Mouse (Mus musculus): ENCODE measurements around the gene Ecm1. TPM values are rescaled to one million over a fixed set of nuclear protein-coding genes. Genes with fewer than 3 reads are reported as not detected.

Ecm1 gene
- polyA plus RNA-seq (2014; fragmentation: Nextera tagmentation; extraction: Ambion mirVana): 85.0 and 86.7 TPM in 2 replicates

DNA sequence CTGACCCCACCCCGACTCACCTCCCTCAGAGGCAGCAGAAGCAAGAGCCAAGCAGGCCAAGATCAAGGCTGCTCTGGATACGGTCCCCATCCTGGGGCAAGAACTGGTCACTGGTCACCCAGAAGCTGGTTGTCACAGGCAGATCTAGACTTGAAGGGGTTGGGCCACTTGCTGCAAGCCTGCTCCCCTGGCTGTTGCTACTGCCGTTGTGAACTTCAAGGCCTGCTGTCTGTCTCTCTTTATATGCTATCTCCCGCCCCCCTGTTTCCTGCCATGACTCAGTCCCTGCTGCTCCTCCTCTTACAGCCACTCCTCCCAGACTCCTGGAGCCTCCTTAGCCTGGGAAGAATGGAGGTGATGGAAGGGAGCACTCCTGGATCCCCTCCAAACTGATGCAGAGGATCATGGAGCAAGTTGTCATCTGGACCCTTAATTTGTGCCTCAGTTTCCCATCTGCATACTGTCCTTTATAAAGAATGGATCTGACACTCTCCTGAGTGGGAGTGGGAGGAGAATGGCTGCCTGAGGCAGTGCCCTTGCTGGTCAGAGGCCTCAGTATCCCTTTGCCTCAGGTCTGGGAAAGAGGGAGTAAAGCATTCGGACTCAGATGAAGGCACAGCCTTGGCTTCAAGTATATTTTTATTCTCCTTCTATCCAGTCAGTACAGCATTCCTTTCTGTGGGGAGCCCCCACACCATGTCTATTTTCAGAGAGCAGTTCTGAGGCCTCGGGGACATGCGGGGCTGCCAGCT lies at the start of gene Ecm1:
TSS of gene Ecm1 (minus strand) at position 217 of the 752 bp plus-strand sequence.
- Histone ChIP-seq H3K9ac (ENCODE audit: low read depth, low read length) (peak within 1 kb of the TSS; percentile 54), H3K27ac (ENCODE audit: low read depth, low read length) (peak within 1 kb of the TSS; percentile 70), H3K36me3 (ENCODE audit: control insufficient read depth, insufficient read depth, low read length) (peaks cover 16% of the 10 kb centered on the region), H3K27me3 (ENCODE audit: control insufficient read depth, insufficient read depth, low read length) (no peaks in the 10 kb centered on the region), H3K4me1 (ENCODE audit: control insufficient read depth, insufficient read depth, low read length) (peaks cover 48% of the 10 kb centered on the region), H3K4me3 (ENCODE audit: low read depth, low read length) (peak within 1 kb of the TSS; percentile 25), H3K9me3 (replicated peaks; ENCODE audit: control insufficient read depth, low read length) (no peaks in the 10 kb centered on the region), H3K4me2 (peak within 1 kb of the TSS; percentile 57)
- WGBS (ENCODE audit: insufficient replicate concordance): 43% methylated on average over 7 of the region's 7 CpGs
- peak; percentile 45; the same call in 1 of the 2 replicates for ATAC-seq (replicated peaks; ENCODE audit: insufficient number of reproducible peaks, low FRiP score, low TSS enrichment)

DNA sequence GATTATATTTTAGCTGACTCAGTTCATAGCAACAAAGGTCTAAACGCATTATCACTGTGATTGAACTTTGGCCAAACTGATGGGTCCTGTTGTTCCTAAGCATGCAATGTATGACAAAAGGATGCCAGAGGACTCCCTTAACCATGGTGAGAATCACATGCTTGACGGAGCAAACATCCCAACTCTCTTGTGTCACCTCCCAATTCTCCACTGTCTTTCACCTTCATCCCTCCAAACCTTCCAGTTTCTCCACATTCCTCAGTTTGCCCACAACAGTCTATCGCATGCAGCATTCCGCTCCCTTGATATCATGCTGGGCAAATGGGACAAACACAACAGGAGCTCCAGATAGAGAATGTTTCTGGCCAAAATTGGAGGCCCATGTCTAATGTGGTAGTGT lies 46.1 kb upstream of the Ecm1 start:
- Histone ChIP-seq H3K4me3 (ENCODE audit: low read depth, low read length) (no peak overlapping the region), H3K9ac (ENCODE audit: low read depth, low read length) (no peak overlapping the region), H3K9me3 (replicated peaks; ENCODE audit: control insufficient read depth, low read length) (no peaks in the 10 kb centered on the region), H3K36me3 (ENCODE audit: control insufficient read depth, insufficient read depth, low read length) (peaks cover 28% of the 10 kb centered on the region), H3K4me1 (ENCODE audit: control insufficient read depth, insufficient read depth, low read length) (no peaks in the 10 kb centered on the region), H3K27ac (ENCODE audit: low read depth, low read length) (no peak overlapping the region), H3K27me3 (ENCODE audit: control insufficient read depth, insufficient read depth, low read length) (no peaks in the 10 kb centered on the region), H3K4me2 (no peak overlapping the region)
- 97% methylated on average over 4 of the region's 4 CpGs for WGBS (ENCODE audit: insufficient replicate concordance)
- ATAC-seq (replicated peaks; ENCODE audit: insufficient number of reproducible peaks, low FRiP score, low TSS enrichment): no peak

DNA sequence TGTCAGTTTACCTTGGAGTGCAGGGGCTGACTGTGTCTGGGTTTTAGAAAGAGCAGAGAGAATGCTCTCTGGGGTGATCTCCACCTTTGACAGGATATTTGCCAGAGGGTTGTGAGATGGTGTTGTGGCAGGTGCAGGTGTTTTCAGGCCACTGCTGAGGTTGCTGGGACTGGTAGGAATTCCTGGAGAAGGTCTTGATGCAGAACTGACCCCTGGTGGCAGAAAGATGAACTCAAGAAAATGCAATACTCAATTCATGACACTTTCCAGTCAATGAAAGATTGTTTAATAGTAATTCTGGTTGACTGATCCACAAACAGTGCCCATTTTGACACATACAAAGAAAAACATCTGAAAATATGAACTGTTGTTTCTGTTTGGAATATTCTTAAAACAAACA lies 32.6 kb upstream of the Ecm1 start:
- Histone ChIP-seq H3K4me1 (ENCODE audit: control insufficient read depth, insufficient read depth, low read length) (no peaks in the 10 kb centered on the region), H3K36me3 (ENCODE audit: control insufficient read depth, insufficient read depth, low read length) (peaks cover 31% of the 10 kb centered on the region), H3K9me3 (replicated peaks; ENCODE audit: control insufficient read depth, low read length) (no peaks in the 10 kb centered on the region), H3K27me3 (ENCODE audit: control insufficient read depth, insufficient read depth, low read length) (no peaks in the 10 kb centered on the region), H3K4me3 (ENCODE audit: low read depth, low read length) (no peak overlapping the region), H3K4me2 (no peak overlapping the region), H3K27ac (ENCODE audit: low read depth, low read length) (no peak overlapping the region), H3K9ac (ENCODE audit: low read depth, low read length) (no peak overlapping the region)
- ATAC-seq (replicated peaks; ENCODE audit: insufficient number of reproducible peaks, low FRiP score, low TSS enrichment): no peak

DNA sequence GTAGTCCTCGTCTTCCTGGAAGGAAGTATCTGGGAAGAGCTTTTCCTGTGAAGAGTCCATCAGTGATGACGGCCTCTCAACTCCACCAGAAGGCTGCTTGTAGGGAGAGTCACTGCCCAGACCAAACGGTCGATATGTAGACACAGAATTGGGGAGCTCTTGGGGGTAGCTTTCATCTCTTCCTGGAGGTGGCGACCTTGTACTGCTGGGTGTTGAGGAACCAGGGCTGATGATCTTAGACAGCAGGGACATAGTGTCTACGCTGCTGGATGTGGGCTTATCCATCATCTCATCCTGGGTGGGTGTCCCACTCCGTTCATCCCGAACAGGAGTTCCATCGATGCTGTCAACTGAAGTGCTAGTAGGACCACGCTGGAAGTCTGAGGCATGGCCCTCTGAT lies 26.2 kb upstream of the Ecm1 start:
- no peaks in the 10 kb centered on the region for H3K9me3 ChIP-seq (replicated peaks; ENCODE audit: control insufficient read depth, low read length)
- no peak overlapping the region for H3K9ac ChIP-seq (ENCODE audit: low read depth, low read length)
- 87% methylated on average over 10 of the region's 10 CpGs for WGBS (ENCODE audit: insufficient replicate concordance)
- ATAC-seq (replicated peaks; ENCODE audit: insufficient number of reproducible peaks, low FRiP score, low TSS enrichment): no peak
- no peak overlapping the region for H3K27ac ChIP-seq (ENCODE audit: low read depth, low read length)
- H3K4me2 ChIP-seq: no peak overlapping the region
- H3K4me3 ChIP-seq (ENCODE audit: low read depth, low read length): no peak overlapping the region
- H3K4me1 ChIP-seq (ENCODE audit: control insufficient read depth, insufficient read depth, low read length): peaks cover 4% of the 10 kb centered on the region; the same call in 1 of the 2 replicates
- peaks cover 30% of the 10 kb centered on the region for H3K36me3 ChIP-seq (ENCODE audit: control insufficient read depth, insufficient read depth, low read length)
- H3K27me3 ChIP-seq (ENCODE audit: control insufficient read depth, insufficient read depth, low read length): no peaks in the 10 kb centered on the region

DNA sequence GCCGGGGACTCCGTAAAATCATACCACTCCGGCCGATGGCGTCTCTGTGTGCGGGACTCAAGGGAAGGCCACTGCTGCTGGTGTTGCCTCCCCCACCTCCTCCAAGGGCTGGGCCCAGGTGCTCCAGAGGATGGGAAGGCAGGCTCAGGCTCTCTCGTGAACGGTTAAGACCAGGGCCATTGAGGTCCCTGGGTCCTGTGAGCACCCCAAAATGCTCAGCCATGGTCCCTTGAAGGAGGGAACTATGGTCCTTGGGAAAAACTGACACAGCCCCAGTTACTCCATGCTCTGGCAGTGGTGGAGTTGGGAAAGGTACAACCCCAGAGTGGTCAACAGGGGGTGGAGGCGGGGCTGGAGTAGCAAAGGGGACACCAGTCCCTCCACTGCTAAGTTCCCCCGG lies 24.4 kb upstream of the Ecm1 start:
- Histone ChIP-seq H3K36me3 (ENCODE audit: control insufficient read depth, insufficient read depth, low read length) (peaks cover 23% of the 10 kb centered on the region), H3K27me3 (ENCODE audit: control insufficient read depth, insufficient read depth, low read length) (no peaks in the 10 kb centered on the region)
- 90% methylated on average over 10 of the region's 10 CpGs for WGBS (ENCODE audit: insufficient replicate concordance)

DNA sequence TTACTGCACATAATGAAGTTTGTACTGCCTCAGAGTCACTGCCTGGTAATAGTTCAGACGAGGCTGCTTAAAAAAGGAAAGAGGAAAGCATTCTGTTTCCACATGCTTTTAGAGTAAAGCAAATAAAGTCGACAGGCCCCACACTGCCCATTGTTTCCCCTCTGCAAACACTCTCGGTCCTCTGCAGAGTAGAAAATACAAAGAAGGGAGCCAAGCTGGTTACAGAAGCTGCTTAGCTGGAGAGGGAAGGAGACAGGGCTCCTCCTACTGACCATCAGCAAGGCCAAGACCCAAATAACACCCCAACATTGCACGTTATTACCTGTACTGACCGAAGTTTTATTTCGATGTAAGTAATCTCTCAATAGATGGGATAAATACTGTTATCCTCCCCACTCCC lies 23.6 kb upstream of the Ecm1 start:
- Histone ChIP-seq H3K27me3 (ENCODE audit: control insufficient read depth, insufficient read depth, low read length) (no peaks in the 10 kb centered on the region), H3K9me3 (replicated peaks; ENCODE audit: control insufficient read depth, low read length) (no peaks in the 10 kb centered on the region), H3K9ac (ENCODE audit: low read depth, low read length) (no peak overlapping the region), H3K4me1 (ENCODE audit: control insufficient read depth, insufficient read depth, low read length) (peaks cover 4% of the 10 kb centered on the region; the same call in 1 of the 2 replicates), H3K36me3 (ENCODE audit: control insufficient read depth, insufficient read depth, low read length) (peaks cover 20% of the 10 kb centered on the region), H3K4me2 (no peak overlapping the region), H3K27ac (ENCODE audit: low read depth, low read length) (peak overlapping the region; percentile 47; the same call in 1 of the 2 replicates), H3K4me3 (ENCODE audit: low read depth, low read length) (no peak overlapping the region)
- 63% methylated on average over 6 of the region's 6 CpGs for WGBS (ENCODE audit: insufficient replicate concordance)
- no peak for ATAC-seq (replicated peaks; ENCODE audit: insufficient number of reproducible peaks, low FRiP score, low TSS enrichment)

More for the DNA sequence above, 24.4 kb upstream of the Ecm1 start:
- Histone ChIP-seq H3K9me3 (replicated peaks; ENCODE audit: control insufficient read depth, low read length) (no peaks in the 10 kb centered on the region), H3K27ac (ENCODE audit: low read depth, low read length) (no peak overlapping the region), H3K4me1 (ENCODE audit: control insufficient read depth, insufficient read depth, low read length) (peaks cover 4% of the 10 kb centered on the region; the same call in 1 of the 2 replicates), H3K9ac (ENCODE audit: low read depth, low read length) (0 out of 2 replicates have a peak overlapping the region, but pooled peaks have one; percentile 46), H3K4me2 (no peak overlapping the region), H3K4me3 (ENCODE audit: low read depth, low read length) (no peak overlapping the region)
- ATAC-seq (replicated peaks; ENCODE audit: insufficient number of reproducible peaks, low FRiP score, low TSS enrichment): no peak

DNA sequence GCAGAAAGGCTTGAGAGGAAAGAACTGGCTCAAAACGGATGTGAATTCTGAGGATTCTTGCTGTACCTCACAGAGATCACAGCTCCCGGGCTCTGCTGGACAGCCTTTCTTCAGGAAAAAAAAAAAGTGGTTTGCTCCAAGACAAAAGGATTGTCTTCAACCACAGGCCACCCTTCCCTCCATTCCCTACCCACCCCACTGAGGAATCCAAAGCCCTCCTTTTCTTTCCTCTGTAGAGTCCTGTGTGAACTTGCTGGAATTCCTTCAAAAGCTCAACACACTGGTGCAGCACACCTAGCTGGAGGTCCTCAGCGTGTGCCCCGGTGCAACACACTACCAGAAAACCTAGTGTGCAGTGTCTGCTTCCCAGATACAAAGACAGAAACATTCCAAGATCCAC lies 22.4 kb upstream of the Ecm1 start:
- no peaks in the 10 kb centered on the region for H3K27me3 ChIP-seq (ENCODE audit: control insufficient read depth, insufficient read depth, low read length)
- ATAC-seq (replicated peaks; ENCODE audit: insufficient number of reproducible peaks, low FRiP score, low TSS enrichment): no peak
- peaks cover 4% of the 10 kb centered on the region; the same call in 1 of the 2 replicates for H3K4me1 ChIP-seq (ENCODE audit: control insufficient read depth, insufficient read depth, low read length)
- peaks cover 20% of the 10 kb centered on the region for H3K36me3 ChIP-seq (ENCODE audit: control insufficient read depth, insufficient read depth, low read length)
- no peaks in the 10 kb centered on the region for H3K9me3 ChIP-seq (replicated peaks; ENCODE audit: control insufficient read depth, low read length)
- H3K9ac ChIP-seq (ENCODE audit: low read depth, low read length): no peak overlapping the region
- 83% methylated on average over 4 of the region's 4 CpGs for WGBS (ENCODE audit: insufficient replicate concordance)
- H3K4me3 ChIP-seq (ENCODE audit: low read depth, low read length): no peak overlapping the region
- no peak overlapping the region for H3K4me2 ChIP-seq
- peak overlapping the region; percentile 54; the same call in 1 of the 2 replicates for H3K27ac ChIP-seq (ENCODE audit: low read depth, low read length)

DNA sequence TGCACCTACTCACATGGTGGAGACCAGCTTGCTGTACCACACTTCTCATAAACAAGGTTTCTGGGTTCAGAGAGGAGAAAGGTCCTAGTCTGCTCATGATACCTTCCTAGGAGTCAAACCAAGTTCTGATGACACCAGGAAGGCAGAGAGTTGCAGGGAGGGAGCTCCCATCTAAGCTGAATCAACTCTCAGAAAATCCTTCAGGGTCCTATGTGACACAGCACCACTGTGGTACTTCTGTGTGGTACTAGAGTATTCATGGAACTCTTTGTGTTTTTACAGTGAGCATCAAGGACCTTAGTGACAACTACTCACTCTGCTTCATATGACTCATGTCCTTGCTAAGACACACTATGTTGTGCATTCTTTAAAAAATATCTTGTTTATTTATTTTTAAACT lies 21.3 kb upstream of the Ecm1 start:
- Histone ChIP-seq H3K9ac (ENCODE audit: low read depth, low read length) (no peak overlapping the region), H3K4me2 (no peak overlapping the region), H3K4me3 (ENCODE audit: low read depth, low read length) (no peak overlapping the region), H3K27ac (ENCODE audit: low read depth, low read length) (no peak overlapping the region), H3K36me3 (ENCODE audit: control insufficient read depth, insufficient read depth, low read length) (peaks cover 16% of the 10 kb centered on the region), H3K9me3 (replicated peaks; ENCODE audit: control insufficient read depth, low read length) (no peaks in the 10 kb centered on the region), H3K27me3 (ENCODE audit: control insufficient read depth, insufficient read depth, low read length) (no peaks in the 10 kb centered on the region), H3K4me1 (ENCODE audit: control insufficient read depth, insufficient read depth, low read length) (peaks cover 4% of the 10 kb centered on the region; the same call in 1 of the 2 replicates)
- no peak for ATAC-seq (replicated peaks; ENCODE audit: insufficient number of reproducible peaks, low FRiP score, low TSS enrichment)

DNA sequence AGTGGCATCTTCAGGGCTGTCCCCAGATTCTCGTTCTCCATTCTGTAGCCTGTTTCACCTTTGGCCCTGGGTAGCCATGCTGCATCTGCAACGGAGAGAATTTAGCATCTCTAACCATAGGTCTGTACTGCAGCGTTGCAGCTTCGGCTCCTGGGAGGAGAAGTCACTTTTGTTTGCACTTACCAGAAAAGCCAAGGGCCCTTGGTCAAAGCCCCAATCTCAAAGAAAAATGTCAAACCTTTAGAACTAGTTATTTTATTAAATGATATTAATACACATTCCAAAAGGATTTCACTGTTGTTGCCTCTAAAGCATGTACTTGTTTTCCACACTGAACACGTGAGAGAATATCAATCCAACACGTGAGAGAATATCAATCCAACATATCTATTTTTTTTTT lies 20.7 kb upstream of the Ecm1 start, which contains the start of gene Tars2:
TSS of gene Tars2 (minus strand) at position 101 of the 400 bp plus-strand sequence.
- ATAC-seq (replicated peaks; ENCODE audit: insufficient number of reproducible peaks, low FRiP score, low TSS enrichment): no peak
- Histone ChIP-seq H3K27me3 (ENCODE audit: control insufficient read depth, insufficient read depth, low read length) (no peaks in the 10 kb centered on the region), H3K9ac (ENCODE audit: low read depth, low read length) (no peak within 1 kb of the TSS), H3K4me3 (ENCODE audit: low read depth, low read length) (no peak within 1 kb of the TSS), H3K27ac (ENCODE audit: low read depth, low read length) (no peak within 1 kb of the TSS), H3K9me3 (replicated peaks; ENCODE audit: control insufficient read depth, low read length) (no peaks in the 10 kb centered on the region), H3K4me2 (no peak within 1 kb of the TSS), H3K4me1 (ENCODE audit: control insufficient read depth, insufficient read depth, low read length) (peaks cover 4% of the 10 kb centered on the region; the same call in 1 of the 2 replicates), H3K36me3 (ENCODE audit: control insufficient read depth, insufficient read depth, low read length) (peaks cover 13% of the 10 kb centered on the region)
- 86% methylated on average over 6 of the region's 6 CpGs for WGBS (ENCODE audit: insufficient replicate concordance)
